Mouse (Mus musculus) hindbrain, embryonic 14.5 days (tissue): ENCODE measurements at regions not wholly inside any gene's neighbourhood (a gene's known extent, or its start where the extent isn't known, plus 50 kb on each side); places are given as distances from the start of the nearest gene placed in this dataset.

Source experiments
- ATAC-seq: fragments of 200-750 bp; cut with Nextera tagmentation; 2 replicates; pipeline ENCODE4 v1.8.0; 2017; ENCODE audit warnings: moderate number of reproducible peaks, mild to moderate bottlenecking, moderate TSS enrichment, moderate library complexity; ENCODE audit not compliant: low FRiP score
- DNase-seq: peaks from one replicate; pipeline ENCODE4 v3.0.0-alpha.2; 2015; ENCODE audit warnings: low spot score
- H3K27ac ChIP-seq: fragments of 300-500 bp; sonication (generic); 2 replicates; pipeline ENCODE4 v1.5.1; 2014; ENCODE audit warnings: mild to moderate bottlenecking, moderate library complexity
- H3K27me3 ChIP-seq: fragments of 300-500 bp; sonication (generic); 2 replicates; pipeline ENCODE4 v1.6.1; 2014; ENCODE audit warnings: mild to moderate bottlenecking, low read length, mixed read lengths; ENCODE audit not compliant: control insufficient read depth, insufficient read depth
- H3K36me3 ChIP-seq: fragments of 300-500 bp; sonication (generic); replicated peaks from 2 replicates; pipeline ENCODE4 v1.6.1; 2014; ENCODE audit not compliant: control insufficient read depth, insufficient read depth
- H3K4me1 ChIP-seq: fragments of 300-500 bp; sonication (generic); replicated peaks from 2 replicates; pipeline ENCODE4 v1.6.1; 2014; ENCODE audit warnings: antibody characterized with exemption, low read length, mixed read lengths; ENCODE audit not compliant: control insufficient read depth, insufficient read depth
- H3K4me2 ChIP-seq: fragments of 300-500 bp; sonication (generic); replicated peaks from 2 replicates; pipeline ENCODE4 v1.6.1; 2014; ENCODE audit warnings: mild to moderate bottlenecking, moderate library complexity
- H3K4me3 ChIP-seq: fragments of 300-500 bp; sonication (generic); replicated peaks from 2 replicates; pipeline ENCODE4 v1.5.1; 2014; ENCODE audit warnings: mild to moderate bottlenecking, low read length
- H3K9ac ChIP-seq: fragments of 300-500 bp; sonication (generic); 2 replicates; pipeline ENCODE4 v1.6.1; 2014
- H3K9me3 ChIP-seq: fragments of 300-500 bp; sonication (generic); 2 replicates; pipeline ENCODE4 v1.6.1; 2016; ENCODE audit warnings: low read length; ENCODE audit not compliant: control insufficient read depth
- WGBS: fragments of 180-500 bp; shearing (Covaris S2); extraction: QIAGEN DNeasy Blood & Tissue Kit; methylation state at CpG from one replicate; pipeline ENCODE4 v1.1.7; 2014; 5-methylcytosine and 5-hydroxymethylcytosine counted together

DNA sequence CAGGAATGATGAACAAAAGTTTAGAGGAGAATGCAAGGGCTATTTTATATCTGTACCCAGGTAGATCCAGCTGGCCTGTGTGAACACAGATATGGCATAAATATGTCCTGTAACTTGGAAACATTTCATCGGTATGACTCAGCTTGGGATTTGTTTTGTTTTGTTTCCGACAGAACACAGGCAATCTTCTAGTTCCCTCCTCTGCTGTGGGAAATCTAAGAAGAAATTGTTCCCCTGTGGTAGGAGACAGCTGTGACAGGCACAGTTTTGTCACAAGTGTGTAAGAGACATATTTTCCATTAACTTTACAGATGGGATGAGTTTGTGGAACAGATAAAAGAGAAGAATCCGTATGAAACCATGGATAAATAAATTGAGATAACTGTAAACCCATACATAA is 687.0 kb downstream of the Tpm3-rs7 start:
- no peak for ATAC-seq
- H3K9ac ChIP-seq, result no peak overlapping the region

DNA sequence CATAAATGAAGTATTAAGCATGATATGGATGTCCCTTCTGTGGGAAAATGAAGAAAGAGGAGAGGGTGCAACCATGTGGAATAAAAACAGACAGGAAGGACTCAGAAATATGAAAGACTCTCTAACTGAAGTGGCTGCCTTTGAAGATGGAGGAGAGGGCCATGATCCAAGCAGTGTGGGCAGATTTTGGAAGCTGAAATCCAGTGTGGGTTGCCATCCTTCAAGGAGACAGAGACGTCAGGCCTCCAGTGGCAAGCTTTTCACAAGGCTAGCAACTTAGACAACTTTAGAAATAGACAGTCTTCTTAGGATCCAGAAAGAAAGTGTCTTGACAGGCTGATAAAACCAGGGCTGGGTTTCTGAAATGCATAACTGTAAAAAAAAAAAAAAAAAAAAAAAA is 688.0 kb downstream of the Tpm3-rs7 start:
- Histone ChIP-seq H3K9ac (no peak overlapping the region), H3K4me3 (no peak overlapping the region), H3K36me3 (no peaks in the 10 kb centered on the region), H3K4me1 (no peaks in the 10 kb centered on the region), H3K4me2 (no peak overlapping the region), H3K9me3 (no peaks in the 10 kb centered on the region), H3K27me3 (no peaks in the 10 kb centered on the region), H3K27ac (no peak overlapping the region)
- ATAC-seq, result no peak
- 88% methylated on average over 1 of the region's 1 CpGs for WGBS
- no peak for DNase-seq

More for the DNA sequence above, 687.0 kb downstream of the Tpm3-rs7 start:
- Histone ChIP-seq H3K4me2 (no peak overlapping the region), H3K4me1 (no peaks in the 10 kb centered on the region), H3K4me3 (no peak overlapping the region), H3K27me3 (no peaks in the 10 kb centered on the region), H3K36me3 (no peaks in the 10 kb centered on the region), H3K27ac (no peak overlapping the region), H3K9me3 (no peaks in the 10 kb centered on the region)
- 78% methylated on average over 3 of the region's 3 CpGs for WGBS
- DNase-seq, result no peak

DNA sequence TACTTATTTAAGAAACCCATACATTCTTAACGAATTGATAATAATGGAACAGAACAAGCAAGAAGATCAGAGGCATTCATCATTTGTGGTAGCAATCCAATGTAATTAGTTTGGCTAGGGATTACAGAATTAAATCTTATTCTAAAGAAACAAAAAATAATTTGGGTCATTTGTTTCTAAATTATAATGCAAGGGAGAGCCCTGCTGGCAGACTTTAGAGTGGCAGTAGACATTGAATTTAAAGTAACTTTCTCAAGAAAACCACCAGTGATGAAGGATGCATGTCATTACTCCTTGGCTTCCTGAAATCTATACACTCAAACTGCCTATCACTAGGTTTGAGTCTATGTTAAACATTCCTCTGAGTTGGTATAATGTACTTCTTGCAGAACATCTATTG is 722.7 kb downstream of the Tpm3-rs7 start:
- Histone ChIP-seq H3K27me3 (no peaks in the 10 kb centered on the region), H3K4me2 (no peak overlapping the region), H3K27ac (no peak overlapping the region), H3K36me3 (no peaks in the 10 kb centered on the region), H3K4me1 (no peaks in the 10 kb centered on the region), H3K4me3 (no peak overlapping the region), H3K9me3 (0 out of 2 replicates have a peak, but pooled peaks cover 6% of the 10 kb centered on the region), H3K9ac (no peak overlapping the region)
- 79% methylated on average over 1 of the region's 1 CpGs for WGBS
- DNase-seq (peak; percentile 25), ATAC-seq (no peak)

DNA sequence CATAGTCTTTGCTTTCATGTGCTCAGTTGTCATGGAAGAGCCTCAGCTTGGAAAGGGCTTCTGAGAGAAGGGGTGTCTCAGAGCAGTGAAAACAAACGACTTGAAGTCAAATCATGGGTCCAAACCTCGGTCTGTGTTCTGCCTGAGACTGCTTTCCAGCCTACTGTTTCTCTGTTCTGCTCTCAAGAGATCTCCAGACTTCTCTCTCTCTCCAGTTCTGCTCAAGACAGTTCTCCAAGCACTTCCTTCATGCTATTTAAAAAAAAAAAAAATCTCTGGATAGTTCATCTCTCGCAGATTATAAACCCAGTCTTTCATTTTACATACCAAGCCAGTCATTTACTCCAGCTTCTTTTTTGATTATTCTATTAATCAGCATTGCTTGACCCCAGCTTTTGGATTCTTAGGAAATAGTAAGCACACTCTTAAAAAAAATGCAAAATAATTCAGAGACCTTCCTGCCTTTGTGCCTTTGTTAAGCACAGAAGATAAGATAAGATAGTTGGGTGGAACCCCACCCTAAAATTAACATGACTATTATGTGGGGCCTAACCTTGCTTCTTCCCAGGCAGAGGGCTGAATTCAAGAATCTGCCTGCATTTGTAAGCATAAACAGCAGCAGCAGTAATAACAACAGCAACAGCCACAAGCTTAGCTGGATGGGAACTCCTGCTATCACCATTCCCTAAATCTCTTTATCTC is 724.4 kb downstream of the Tpm3-rs7 start:
- Histone ChIP-seq H3K27ac (no peak overlapping the region), H3K4me3 (no peak overlapping the region), H3K27me3 (no peaks in the 10 kb centered on the region), H3K36me3 (no peaks in the 10 kb centered on the region), H3K9me3 (0 out of 2 replicates have a peak, but pooled peaks cover 5% of the 10 kb centered on the region), H3K4me2 (no peak overlapping the region), H3K4me1 (no peaks in the 10 kb centered on the region), H3K9ac (no peak overlapping the region)
- WGBS, result 46% methylated on average over 3 of the region's 3 CpGs
- DNase-seq (no peak), ATAC-seq (no peak)

DNA sequence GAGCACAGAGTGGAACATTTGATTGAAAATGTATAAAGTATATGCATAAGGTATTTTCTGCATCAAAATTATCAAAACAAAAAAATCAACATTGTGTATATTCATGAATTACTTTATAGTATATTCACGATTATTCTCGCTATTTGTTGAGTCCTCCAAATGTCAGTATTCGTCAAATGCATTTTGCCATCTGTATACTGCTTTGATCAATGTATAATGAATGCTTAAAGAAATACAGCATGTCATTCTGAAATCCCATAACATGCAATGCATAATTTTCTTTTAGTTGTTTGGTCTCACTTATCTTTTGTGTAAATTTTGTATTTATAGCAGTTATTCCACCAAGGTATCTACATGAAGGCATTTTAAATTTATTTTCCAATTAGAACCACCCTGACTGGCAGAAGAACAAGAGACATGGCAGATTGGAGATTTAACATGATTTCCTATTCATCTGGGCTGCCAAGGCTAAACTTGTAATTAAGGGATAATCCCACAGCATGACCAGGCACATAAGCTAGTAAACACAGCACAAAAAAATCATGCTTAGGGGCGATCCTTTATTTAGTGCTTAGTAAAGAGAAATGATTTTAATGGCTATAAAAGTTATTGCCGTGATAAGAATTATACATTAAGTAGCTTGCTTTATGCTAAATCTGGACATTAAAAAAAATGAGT is 739.3 kb downstream of the Tpm3-rs7 start:
- Histone ChIP-seq H3K27me3 (no peaks in the 10 kb centered on the region), H3K9ac (no peak overlapping the region), H3K4me3 (no peak overlapping the region), H3K36me3 (no peaks in the 10 kb centered on the region), H3K27ac (no peak overlapping the region), H3K4me1 (no peaks in the 10 kb centered on the region), H3K4me2 (no peak overlapping the region), H3K9me3 (no peaks in the 10 kb centered on the region)
- WGBS, result 84% methylated on average over 5 of the region's 5 CpGs
- no peak for ATAC-seq
- DNase-seq, result no peak

DNA sequence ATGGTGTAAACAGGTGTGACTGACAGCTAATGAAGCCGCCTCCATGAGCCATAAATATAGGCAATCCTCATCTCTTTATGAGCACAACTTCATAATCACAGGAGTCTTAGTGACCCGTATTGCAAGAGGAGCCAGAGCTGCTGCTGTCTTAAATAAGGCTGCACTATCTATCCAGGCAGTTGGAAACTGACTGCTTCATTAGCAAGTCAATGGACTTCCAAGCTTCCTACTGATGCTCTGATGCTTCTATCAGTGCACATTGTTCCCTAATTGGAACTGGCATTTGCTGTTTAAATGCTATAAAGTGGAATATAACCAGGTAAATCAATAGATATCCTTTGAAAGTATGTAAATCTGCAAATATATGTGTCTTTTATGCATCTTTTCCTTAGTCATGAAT is 746.9 kb downstream of the Tpm3-rs7 start:
- no peak overlapping the region for H3K9ac ChIP-seq
- ATAC-seq (peak; percentile 40; the same call in 1 of the 2 replicates), DNase-seq (peak; percentile 25)
- no peaks in the 10 kb centered on the region for H3K36me3 ChIP-seq
- no peaks in the 10 kb centered on the region for H3K9me3 ChIP-seq
- WGBS, result 37% methylated on average over 2 of the region's 2 CpGs
- H3K27me3 ChIP-seq, result no peaks in the 10 kb centered on the region
- H3K4me2 ChIP-seq, result no peak overlapping the region
- H3K4me1 ChIP-seq, result no peaks in the 10 kb centered on the region
- H3K4me3 ChIP-seq, result no peak overlapping the region
- no peak overlapping the region for H3K27ac ChIP-seq

DNA sequence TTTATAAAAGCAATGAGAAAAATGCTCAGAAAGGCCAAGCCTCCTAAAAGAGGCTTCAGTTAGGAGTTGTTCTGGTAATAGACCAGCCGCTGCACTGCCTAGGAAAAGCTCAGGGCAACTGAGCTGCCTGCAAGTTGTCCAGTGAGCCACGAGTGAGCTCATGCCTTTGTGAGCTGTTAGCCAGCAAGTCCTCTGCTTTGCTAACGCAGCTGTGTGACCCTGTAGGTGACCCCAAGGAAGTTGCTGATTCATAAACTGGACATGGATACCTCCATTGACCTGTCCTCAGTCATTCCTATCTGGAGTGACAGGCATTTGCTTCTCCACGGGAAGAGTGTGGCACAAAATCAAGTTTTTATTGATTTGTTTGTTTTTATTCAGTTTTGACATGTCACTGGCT is 748.2 kb downstream of the Tpm3-rs7 start:
- no peak for DNase-seq

DNA sequence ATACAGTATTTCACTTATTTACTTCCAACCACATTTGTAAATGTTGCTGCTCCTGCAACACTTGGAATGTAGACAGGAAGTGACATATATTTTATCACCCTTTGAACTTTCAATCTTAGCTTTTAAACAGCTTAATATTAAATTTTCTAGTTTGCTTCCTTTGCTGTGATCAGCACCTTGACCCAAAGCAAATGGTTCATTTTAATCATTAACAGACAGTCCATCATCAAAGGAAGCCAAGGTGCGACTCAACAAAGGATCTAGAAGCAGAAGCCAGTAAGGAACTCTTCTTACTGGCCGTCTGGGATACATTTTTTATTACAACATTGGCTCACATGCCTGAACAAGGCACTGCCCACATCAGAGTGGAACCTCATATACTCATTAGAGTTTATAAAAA is 758.8 kb downstream of the Tpm3-rs7 start:
- 75% methylated on average over 2 of the region's 2 CpGs for WGBS
- H3K36me3 ChIP-seq, result no peaks in the 10 kb centered on the region
- no peaks in the 10 kb centered on the region for H3K4me1 ChIP-seq
- no peak for DNase-seq
- no peak overlapping the region for H3K4me2 ChIP-seq
- H3K9me3 ChIP-seq, result no peaks in the 10 kb centered on the region
- no peaks in the 10 kb centered on the region for H3K27me3 ChIP-seq
- H3K4me3 ChIP-seq, result no peak overlapping the region
- no peak overlapping the region for H3K9ac ChIP-seq
- no peak for ATAC-seq
- H3K27ac ChIP-seq, result no peak overlapping the region

More for the DNA sequence above, 748.2 kb downstream of the Tpm3-rs7 start:
- Histone ChIP-seq H3K9me3 (no peaks in the 10 kb centered on the region), H3K36me3 (no peaks in the 10 kb centered on the region), H3K4me2 (no peak overlapping the region), H3K4me1 (no peaks in the 10 kb centered on the region), H3K9ac (no peak overlapping the region), H3K27me3 (no peaks in the 10 kb centered on the region), H3K4me3 (no peak overlapping the region), H3K27ac (no peak overlapping the region)
- no peak for ATAC-seq
- WGBS, result 21% methylated on average over 4 of the region's 4 CpGs

DNA sequence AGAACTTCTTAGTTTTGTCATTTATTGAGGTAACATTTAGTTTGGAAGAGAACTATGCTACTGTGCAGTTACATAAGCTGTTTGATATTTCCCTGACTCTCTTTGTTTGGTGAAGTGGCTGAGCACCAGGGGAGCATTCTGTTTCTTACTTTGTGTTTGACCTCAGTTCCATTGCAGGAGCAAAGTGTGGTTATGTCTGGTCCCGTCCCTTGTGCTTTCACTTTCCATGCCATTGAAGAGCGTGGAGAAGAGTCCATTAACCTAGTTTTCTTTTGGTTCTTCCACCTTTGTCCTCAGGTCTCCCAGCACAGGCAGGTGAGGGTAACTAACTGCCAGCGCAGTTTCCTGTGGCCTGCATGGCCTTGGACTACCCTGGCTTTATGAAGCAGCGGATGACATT is 759.6 kb downstream of the Tpm3-rs7 start:
- Histone ChIP-seq H3K27ac (no peak overlapping the region), H3K9me3 (no peaks in the 10 kb centered on the region), H3K9ac (no peak overlapping the region), H3K4me1 (no peaks in the 10 kb centered on the region), H3K27me3 (no peaks in the 10 kb centered on the region), H3K4me3 (no peak overlapping the region), H3K36me3 (no peaks in the 10 kb centered on the region), H3K4me2 (no peak overlapping the region)
- ATAC-seq (no peak), DNase-seq (no peak)
- WGBS, result 85% methylated on average over 4 of the region's 4 CpGs
